Mouse (Mus musculus) Patski (cell line): ENCODE data around the gene Tchp. TPM values are rescaled to one million over a fixed set of nuclear protein-coding genes. Genes with fewer than 3 reads are reported as not detected.

Experiments
- ATAC-seq: fragments of 100-300 bp; one replicate; pipeline ENCODE4 v1.8.0; 2021
- CTCF ChIA-PET: fragments of 350-600 bp; sonication (Branson Sonifier 250); formaldehyde crosslinking; loops from one replicate; lab custom pipeline; 2022; ENCODE audit warnings: inconsistent platforms; lab: Charles Lee
- POLR2A ChIA-PET: fragments of 350-600 bp; sonication (Branson Sonifier 250); formaldehyde crosslinking; loops from one replicate; lab custom pipeline; 2022; ENCODE audit warnings: antibody characterized with exemption, inconsistent platforms; lab: Charles Lee
- DNase-seq: peaks from one replicate; pipeline ENCODE4 v3.0.0-alpha.2; 2011; ENCODE audit warnings: low read depth, low spot score
- H3K27me3 ChIP-seq: fragments of 371-371 bp; one replicate; pipeline ENCODE4 v1.5.1; 2021
- CTCF ChIP-seq: fragments of 100-300 bp; IDR thresholded peaks from one replicate; pipeline ENCODE4 v1.5.1; 2021
- in situ Hi-C: fragments of 300-500 bp; cut with MboI; formaldehyde crosslinking; loops from 3 replicates; pipeline ENCODE4 v1.11.1; 2018; ENCODE audit warnings: low pct_unique_long_range_greater_than_20kb, mixed read lengths
- polyA plus RNA-seq: library from polyadenylated mRNA; unstranded; gene quantifications from one replicate; pipeline ENCODE4 v1.2.3, GENCODE M21; 2021

Gene Tchp
- polyA plus RNA-seq, 1 experiment from 2014 or later: 24.5 TPM

GRCm38 (mm10) chr5:114731498-114731897, 23.9 kb downstream of the Tchp start:
- ChIA-PET CTCF (no interaction called here), POLR2A (no interaction called here)
- H3K27me3 ChIP-seq: no peaks in the 10 kb centered on the region
- in situ Hi-C loops: no loop called here
- ATAC-seq (no peak), DNase-seq (no peak)
- TF ChIP-seq CTCF: no peak

- in situ Hi-C loops: no loop called here
- ChIA-PET POLR2A (no interaction called here), CTCF (no interaction called here)
- H3K27me3 ChIP-seq: no peaks in the 10 kb centered on the region
- no peak for TF ChIP-seq CTCF
- ATAC-seq (no peak), DNase-seq (no peak)
Measured at GRCm38 (mm10) chr5:114731969-114732368, 24.4 kb downstream of the Tchp start.

GRCm38 (mm10) chr5:114733606-114734005, 26.0 kb downstream of the Tchp start:
- no peaks in the 10 kb centered on the region for H3K27me3 ChIP-seq
- CTCF ChIA-PET: no interaction called here
- ATAC-seq: peak; percentile 37
- no peak for TF ChIP-seq CTCF
- in situ Hi-C loops: no loop called here
- POLR2A ChIA-PET: no interaction called here
- no peak for DNase-seq

- no peak for TF ChIP-seq CTCF
- DNase-seq: no peak
- in situ Hi-C loops: no loop called here
- ChIA-PET CTCF (interaction anchor here (1.2 to 2.2 kb wide), 3 partner anchors 10 to 15 kb away, joined by 3 to 4 read pairs (median 3); no protein-coding TSS in a partner anchor), POLR2A (interaction anchor here (0.7 to 1.2 kb wide), 2 partner anchors 11 to 81 kb away, joined by 3 read pairs; no protein-coding TSS in a partner anchor)
- no peak for ATAC-seq
- H3K27me3 ChIP-seq: no peaks in the 10 kb centered on the region
Measured at GRCm38 (mm10) chr5:114737090-114737887, 29.7 kb downstream of the Tchp start.

GRCm38 (mm10) chr5:114738707-114739241, 31.2 kb downstream of the Tchp start:
- POLR2A ChIA-PET: no interaction called here
- H3K27me3 ChIP-seq: no peaks in the 10 kb centered on the region
- no peak for ATAC-seq
- CTCF ChIA-PET: interaction anchor here (1.2 to 2.2 kb wide), 3 partner anchors 9 to 28 kb away, joined by 3 to 5 read pairs (median 4); no protein-coding TSS in a partner anchor
- no peak for TF ChIP-seq CTCF
- no peak for DNase-seq
- in situ Hi-C loops: no loop called here

- in situ Hi-C loops: no loop called here
- TF ChIP-seq CTCF: no peak
- ChIA-PET POLR2A (interaction anchor here (0.9 kb wide), 1 partner anchor 38 kb away, joined by 4 read pairs; no protein-coding TSS in a partner anchor), CTCF (no interaction called here)
- no peak for ATAC-seq
- no peak for DNase-seq
- H3K27me3 ChIP-seq: no peaks in the 10 kb centered on the region
Measured at GRCm38 (mm10) chr5:114740595-114740994, 33.0 kb downstream of the Tchp start.

GRCm38 (mm10) chr5:114742572-114742971, 35.0 kb downstream of the Tchp start:
- POLR2A ChIA-PET: no interaction called here
- no peaks in the 10 kb centered on the region for H3K27me3 ChIP-seq
- CTCF ChIA-PET: no interaction called here
- in situ Hi-C loops: no loop called here
- ATAC-seq (no peak), DNase-seq (no peak)
- TF ChIP-seq CTCF: no peak

- ChIA-PET POLR2A (interaction anchor here (1.1 kb wide), 1 partner anchor 17 kb away, joined by 3 read pairs; no protein-coding TSS in a partner anchor), CTCF (interaction anchor here (0.9 to 1.7 kb wide), 3 partner anchors 8 to 14 kb away, joined by 3 to 6 read pairs (median 3); no protein-coding TSS in a partner anchor)
- ATAC-seq (no peak), DNase-seq (no peak)
- in situ Hi-C loops: no loop called here
- no peak for TF ChIP-seq CTCF
- H3K27me3 ChIP-seq: no peaks in the 10 kb centered on the region
Measured at GRCm38 (mm10) chr5:114742998-114743696, 35.6 kb downstream of the Tchp start.

GRCm38 (mm10) chr5:114743697-114744090, 36.1 kb downstream of the Tchp start:
- ChIA-PET POLR2A (interaction anchor here (1.1 kb wide), 1 partner anchor 17 kb away, joined by 3 read pairs; no protein-coding TSS in a partner anchor), CTCF (interaction anchor here (0.9 to 1.7 kb wide), 3 partner anchors 9 to 15 kb away, joined by 3 to 6 read pairs (median 3); no protein-coding TSS in a partner anchor)
- in situ Hi-C loops: no loop called here
- ATAC-seq (peak; percentile 77), DNase-seq (peak; percentile 59)
- H3K27me3 ChIP-seq: no peaks in the 10 kb centered on the region
- TF ChIP-seq CTCF: no peak

- no peak for TF ChIP-seq CTCF
- ChIA-PET POLR2A (interaction anchor here (0.8 to 1.1 kb wide), 2 partner anchors 23 kb away, joined by 3 read pairs; no protein-coding TSS in a partner anchor), CTCF (interaction anchor here (1.3 kb wide), 1 partner anchor 16 kb away, joined by 4 read pairs; no protein-coding TSS in a partner anchor)
- no peak for DNase-seq
- in situ Hi-C loops: no loop called here
- H3K27me3 ChIP-seq: no peaks in the 10 kb centered on the region
- no peak for ATAC-seq
Measured at GRCm38 (mm10) chr5:114745581-114745980, 38.0 kb downstream of the Tchp start.
